Mouse (Mus musculus): ENCODE results near the gene Heatr1. TPM values are rescaled to one million over a fixed set of nuclear protein-coding genes. Genes with fewer than 3 reads are reported as not detected.

Heatr1 gene
- polyA plus RNA-seq, 1 experiment = 66.3 TPM

- 96% methylated on average over 9 of the region's 9 CpGs for WGBS
- Histone ChIP-seq H3K4me3 (ENCODE audit: control insufficient read depth, insufficient read depth, low read length) (no peak overlapping the region), H3K27ac (ENCODE audit: control insufficient read depth, insufficient read depth, low read length) (no peak overlapping the region), H3K36me3 (ENCODE audit: control insufficient read depth, insufficient read depth, low read length) (peaks cover 45% of the 10 kb centered on the region), H3K27me3 (ENCODE audit: control insufficient read depth, insufficient read depth, low read length) (no peaks in the 10 kb centered on the region), H3K4me1 (replicated peaks; ENCODE audit: control insufficient read depth, insufficient read depth, low read length) (no peaks in the 10 kb centered on the region)
- DNase-seq = no peak
- no peak for TF ChIP-seq CTCF (IDR thresholded peaks at IDR 0.05; ENCODE audit: borderline replicate concordance, control insufficient read depth, extremely low read depth, insufficient read depth, low read length, poor library complexity)
- no peak for TF ChIP-seq POLR2A (IDR thresholded peaks at IDR 0.05; ENCODE audit: control insufficient read depth, extremely low read depth, insufficient read depth, low read length, poor library complexity)
Measured at GRCm38 (mm10) chr13:12408343-12409066, 13.7 kb downstream of the Heatr1 start.

- Histone ChIP-seq H3K36me3 (ENCODE audit: control insufficient read depth, insufficient read depth, low read length) (peaks cover 56% of the 10 kb centered on the region), H3K4me1 (replicated peaks; ENCODE audit: control insufficient read depth, insufficient read depth, low read length) (no peaks in the 10 kb centered on the region), H3K4me3 (ENCODE audit: control insufficient read depth, insufficient read depth, low read length) (no peak overlapping the region), H3K27me3 (ENCODE audit: control insufficient read depth, insufficient read depth, low read length) (no peaks in the 10 kb centered on the region), H3K27ac (ENCODE audit: control insufficient read depth, insufficient read depth, low read length) (no peak overlapping the region)
- DNase-seq = no peak
- WGBS = 17% methylated on average over 8 of the region's 8 CpGs
- TF ChIP-seq CTCF (IDR thresholded peaks at IDR 0.05; ENCODE audit: borderline replicate concordance, control insufficient read depth, extremely low read depth, insufficient read depth, low read length, poor library complexity) (no peak), POLR2A (IDR thresholded peaks at IDR 0.05; ENCODE audit: control insufficient read depth, extremely low read depth, insufficient read depth, low read length, poor library complexity) (no peak)
Measured at GRCm38 (mm10) chr13:12412016-12412415, 17.2 kb downstream of the Heatr1 start.

GRCm38 (mm10) chr13:12420596-12420995 lies 25.8 kb downstream of the Heatr1 start:
- Histone ChIP-seq H3K4me3 (ENCODE audit: control insufficient read depth, insufficient read depth, low read length) (no peak overlapping the region), H3K27ac (ENCODE audit: control insufficient read depth, insufficient read depth, low read length) (no peak overlapping the region), H3K36me3 (ENCODE audit: control insufficient read depth, insufficient read depth, low read length) (peaks cover 76% of the 10 kb centered on the region), H3K27me3 (ENCODE audit: control insufficient read depth, insufficient read depth, low read length) (no peaks in the 10 kb centered on the region), H3K4me1 (replicated peaks; ENCODE audit: control insufficient read depth, insufficient read depth, low read length) (no peaks in the 10 kb centered on the region)
- 97% methylated on average over 9 of the region's 9 CpGs for WGBS
- TF ChIP-seq POLR2A (IDR thresholded peaks at IDR 0.05; ENCODE audit: control insufficient read depth, extremely low read depth, insufficient read depth, low read length, poor library complexity) (no peak), CTCF (IDR thresholded peaks at IDR 0.05; ENCODE audit: borderline replicate concordance, control insufficient read depth, extremely low read depth, insufficient read depth, low read length, poor library complexity) (no peak)
- no peak for DNase-seq

- no peak overlapping the region for H3K27ac ChIP-seq (ENCODE audit: control insufficient read depth, insufficient read depth, low read length)
- TF ChIP-seq CTCF (IDR thresholded peaks at IDR 0.05; ENCODE audit: borderline replicate concordance, control insufficient read depth, extremely low read depth, insufficient read depth, low read length, poor library complexity) (no peak), POLR2A (IDR thresholded peaks at IDR 0.05; ENCODE audit: control insufficient read depth, extremely low read depth, insufficient read depth, low read length, poor library complexity) (no peak)
- no peak overlapping the region for H3K4me3 ChIP-seq (ENCODE audit: control insufficient read depth, insufficient read depth, low read length)
- 98% methylated on average over 13 of the region's 13 CpGs for WGBS
- H3K36me3 ChIP-seq (ENCODE audit: control insufficient read depth, insufficient read depth, low read length) = peaks cover 62% of the 10 kb centered on the region
- H3K4me1 ChIP-seq (replicated peaks; ENCODE audit: control insufficient read depth, insufficient read depth, low read length) = no peaks in the 10 kb centered on the region
- no peaks in the 10 kb centered on the region for H3K27me3 ChIP-seq (ENCODE audit: control insufficient read depth, insufficient read depth, low read length)
- DNase-seq = no peak
Measured at GRCm38 (mm10) chr13:12428556-12428955, 33.7 kb downstream of the Heatr1 start.

GRCm38 (mm10) chr13:12433843-12434242 lies 39.0 kb downstream of the Heatr1 start:
- Histone ChIP-seq H3K4me1 (replicated peaks; ENCODE audit: control insufficient read depth, insufficient read depth, low read length) (no peaks in the 10 kb centered on the region), H3K4me3 (ENCODE audit: control insufficient read depth, insufficient read depth, low read length) (no peak overlapping the region), H3K27me3 (ENCODE audit: control insufficient read depth, insufficient read depth, low read length) (no peaks in the 10 kb centered on the region), H3K36me3 (ENCODE audit: control insufficient read depth, insufficient read depth, low read length) (peaks cover 51% of the 10 kb centered on the region), H3K27ac (ENCODE audit: control insufficient read depth, insufficient read depth, low read length) (no peak overlapping the region)
- WGBS = 88% methylated on average over 5 of the region's 5 CpGs
- DNase-seq = no peak
- TF ChIP-seq CTCF (IDR thresholded peaks at IDR 0.05; ENCODE audit: borderline replicate concordance, control insufficient read depth, extremely low read depth, insufficient read depth, low read length, poor library complexity) (no peak), POLR2A (IDR thresholded peaks at IDR 0.05; ENCODE audit: control insufficient read depth, extremely low read depth, insufficient read depth, low read length, poor library complexity) (no peak)

GRCm38 (mm10) chr13:12439586-12439985 lies 44.8 kb downstream of the Heatr1 start:
- peaks cover 41% of the 10 kb centered on the region for H3K36me3 ChIP-seq (ENCODE audit: control insufficient read depth, insufficient read depth, low read length)
- no peak for TF ChIP-seq CTCF (IDR thresholded peaks at IDR 0.05; ENCODE audit: borderline replicate concordance, control insufficient read depth, extremely low read depth, insufficient read depth, low read length, poor library complexity)
- TF ChIP-seq POLR2A (IDR thresholded peaks at IDR 0.05; ENCODE audit: control insufficient read depth, extremely low read depth, insufficient read depth, low read length, poor library complexity) = no peak
- no peaks in the 10 kb centered on the region for H3K27me3 ChIP-seq (ENCODE audit: control insufficient read depth, insufficient read depth, low read length)
- no peak overlapping the region for H3K4me3 ChIP-seq (ENCODE audit: control insufficient read depth, insufficient read depth, low read length)
- H3K4me1 ChIP-seq (replicated peaks; ENCODE audit: control insufficient read depth, insufficient read depth, low read length) = no peaks in the 10 kb centered on the region
- WGBS = 96% methylated on average over 3 of the region's 3 CpGs
- no peak overlapping the region for H3K27ac ChIP-seq (ENCODE audit: control insufficient read depth, insufficient read depth, low read length)
- DNase-seq = no peak

Measured in thymus, adult 2 months (tissue).